Mouse (Mus musculus): ENCODE results near the gene Tmem60.

- TF ChIP-seq CTCF (IDR thresholded peaks at IDR 0.05; ENCODE audit: control insufficient read depth, insufficient read depth, low read length) (no peak), POLR2A (IDR thresholded peaks at IDR 0.05; ENCODE audit: borderline replicate concordance, control insufficient read depth, low read depth, low read length) (no peak)
Observed at GRCm38 (mm10) chr5:20897446-20898167, 15.6 kb downstream of the Tmem60 start.

Data from bone marrow, adult 2 months (tissue).